Mouse (Mus musculus) retina, postnatal 7 days (tissue): ENCODE data around the gene Pik3cb.
A peak's percentile ranks its signal among the peaks of the same experiment; 100 is the strongest.

Source experiments
- DNase-seq: peaks from one replicate; pipeline ENCODE4 v3.0.0-alpha.2; 2012; ENCODE audit warnings: low read depth, low spot score

Gene Pik3cb

GRCm38 (mm10) chr9:99089904-99090303, 50.5 kb downstream of the Pik3cb start:
- no peak for DNase-seq

GRCm38 (mm10) chr9:99081718-99082117, 58.7 kb downstream of the Pik3cb start:
- no peak for DNase-seq

- no peak for DNase-seq
Measured at GRCm38 (mm10) chr9:99081308-99081707, 59.1 kb downstream of the Pik3cb start.

- DNase-seq = no peak
Measured at GRCm38 (mm10) chr9:99080657-99081056, 59.8 kb downstream of the Pik3cb start.

- no peak for DNase-seq
Measured at GRCm38 (mm10) chr9:99074462-99074861, 66.0 kb downstream of the Pik3cb start.

- DNase-seq = no peak
Measured at GRCm38 (mm10) chr9:99072538-99072937, 67.9 kb downstream of the Pik3cb start.

- DNase-seq = no peak
Measured at GRCm38 (mm10) chr9:99065311-99065710, 75.1 kb downstream of the Pik3cb start.

GRCm38 (mm10) chr9:99064216-99064615, 76.2 kb downstream of the Pik3cb start:
- peak; percentile 24 for DNase-seq

GRCm38 (mm10) chr9:99062544-99062943, 77.9 kb downstream of the Pik3cb start:
- DNase-seq = peak; percentile 55

GRCm38 (mm10) chr9:99057751-99058150, 82.7 kb downstream of the Pik3cb start:
- DNase-seq = no peak

GRCm38 (mm10) chr9:99049760-99050159, 90.7 kb downstream of the Pik3cb start:
- no peak for DNase-seq

GRCm38 (mm10) chr9:99048724-99049250, 91.6 kb downstream of the Pik3cb start:
- no peak for DNase-seq

- no peak for DNase-seq
Measured at GRCm38 (mm10) chr9:99044761-99045160, 95.7 kb downstream of the Pik3cb start.

- no peak for DNase-seq
Measured at GRCm38 (mm10) chr9:99042641-99043040, 97.8 kb downstream of the Pik3cb start.

- no peak for DNase-seq
Measured at GRCm38 (mm10) chr9:99041994-99042393, 98.4 kb downstream of the Pik3cb start.

- DNase-seq = no peak
Measured at GRCm38 (mm10) chr9:99035575-99035974, 104.8 kb downstream of the Pik3cb start, which contains the start of gene Gm1123. Gene Gm1123 (minus strand): TSS chr9:99035715.

- no peak for DNase-seq
Measured at GRCm38 (mm10) chr9:99034111-99034510, 106.3 kb downstream of the Pik3cb start.

- no peak for DNase-seq
Measured at GRCm38 (mm10) chr9:99032031-99032430, 108.4 kb downstream of the Pik3cb start.

GRCm38 (mm10) chr9:99021751-99022150, 118.7 kb downstream of the Pik3cb start:
- DNase-seq = no peak

- DNase-seq = no peak
Measured at GRCm38 (mm10) chr9:99021166-99021565, 119.3 kb downstream of the Pik3cb start.

GRCm38 (mm10) chr9:99017679-99018078, 122.7 kb downstream of the Pik3cb start:
- DNase-seq = no peak

- DNase-seq = no peak
Measured at GRCm38 (mm10) chr9:99016759-99017158, 123.7 kb downstream of the Pik3cb start.

- no peak for DNase-seq
Measured at GRCm38 (mm10) chr9:99016301-99016700, 124.1 kb downstream of the Pik3cb start.

- no peak for DNase-seq
Measured at GRCm38 (mm10) chr9:99009898-99010199, 130.6 kb downstream of the Pik3cb start.
